Mouse (Mus musculus) liver, embryonic 14.5 days (tissue): ENCODE results near the gene Emc10.

Experiments used
- CTCF ChIP-seq: IDR thresholded peaks from 2 replicates; pipeline ENCODE4 v1.5.1; 2016; ENCODE audit warnings: antibody characterized with exemption, low read depth, control low read depth
- EP300 ChIP-seq: IDR thresholded peaks from 2 replicates; pipeline ENCODE4 v1.6.1; 2016; ENCODE audit warnings: antibody characterized with exemption, low read depth

- no peak for TF ChIP-seq EP300
- TF ChIP-seq CTCF: no peak
These were observed 11.2 kb upstream of the Emc10 start for GRCm38 (mm10) chr7:44507491-44507890.
